Mouse (Mus musculus) cortical plate, adult 2 months (tissue): ENCODE data around the gene Dcbld2. TPM values are rescaled to one million over a fixed set of nuclear protein-coding genes. Genes with fewer than 3 reads are reported as not detected.
"Not testable (repeated sequence)": the region's sequence is repeated elsewhere in the genome, so short reads cannot be mapped to it uniquely, and the experiment has no call there.

Source experiments
- H3K27ac ChIP-seq: fragments of 200-500 bp; 2 replicates; pipeline ENCODE4 v1.5.1; 2012; ENCODE audit warnings: low read length, control low read depth, inconsistent platforms; ENCODE audit not compliant: insufficient read depth
- H3K4me1 ChIP-seq: fragments of 200-500 bp; 2 replicates; pipeline ENCODE4 v1.6.1; 2011; ENCODE audit warnings: low read length; ENCODE audit not compliant: control insufficient read depth, insufficient read depth
- H3K4me3 ChIP-seq: fragments of 200-500 bp; 2 replicates; pipeline ENCODE4 v1.5.1; 2011; ENCODE audit warnings: mild to moderate bottlenecking, low read length, control low read depth; ENCODE audit not compliant: insufficient read depth
- CTCF ChIP-seq: fragments of 200-500 bp; IDR thresholded peaks from 2 replicates; pipeline ENCODE4 v1.5.1; 2011; ENCODE audit warnings: mild to moderate bottlenecking, control low read depth, low read length; ENCODE audit not compliant: insufficient read depth; ENCODE audit errors: extremely low read depth
- POLR2A ChIP-seq: fragments of 200-500 bp; IDR thresholded peaks from 2 replicates; pipeline ENCODE4 v1.6.1; 2011; ENCODE audit warnings: mild to moderate bottlenecking, low read length, control low read depth; ENCODE audit not compliant: insufficient read depth; ENCODE audit errors: extremely low read depth
- polyA plus RNA-seq: library from polyadenylated mRNA; depleted of rRNA; stranded (reverse); fragments of >200 nt; gene quantifications from 2 replicates; pipeline ENCODE4 v1.2.3, GENCODE M21; 2012

Gene Dcbld2
- polyA plus RNA-seq, 1 experiment = 20.2 TPM

DNA sequence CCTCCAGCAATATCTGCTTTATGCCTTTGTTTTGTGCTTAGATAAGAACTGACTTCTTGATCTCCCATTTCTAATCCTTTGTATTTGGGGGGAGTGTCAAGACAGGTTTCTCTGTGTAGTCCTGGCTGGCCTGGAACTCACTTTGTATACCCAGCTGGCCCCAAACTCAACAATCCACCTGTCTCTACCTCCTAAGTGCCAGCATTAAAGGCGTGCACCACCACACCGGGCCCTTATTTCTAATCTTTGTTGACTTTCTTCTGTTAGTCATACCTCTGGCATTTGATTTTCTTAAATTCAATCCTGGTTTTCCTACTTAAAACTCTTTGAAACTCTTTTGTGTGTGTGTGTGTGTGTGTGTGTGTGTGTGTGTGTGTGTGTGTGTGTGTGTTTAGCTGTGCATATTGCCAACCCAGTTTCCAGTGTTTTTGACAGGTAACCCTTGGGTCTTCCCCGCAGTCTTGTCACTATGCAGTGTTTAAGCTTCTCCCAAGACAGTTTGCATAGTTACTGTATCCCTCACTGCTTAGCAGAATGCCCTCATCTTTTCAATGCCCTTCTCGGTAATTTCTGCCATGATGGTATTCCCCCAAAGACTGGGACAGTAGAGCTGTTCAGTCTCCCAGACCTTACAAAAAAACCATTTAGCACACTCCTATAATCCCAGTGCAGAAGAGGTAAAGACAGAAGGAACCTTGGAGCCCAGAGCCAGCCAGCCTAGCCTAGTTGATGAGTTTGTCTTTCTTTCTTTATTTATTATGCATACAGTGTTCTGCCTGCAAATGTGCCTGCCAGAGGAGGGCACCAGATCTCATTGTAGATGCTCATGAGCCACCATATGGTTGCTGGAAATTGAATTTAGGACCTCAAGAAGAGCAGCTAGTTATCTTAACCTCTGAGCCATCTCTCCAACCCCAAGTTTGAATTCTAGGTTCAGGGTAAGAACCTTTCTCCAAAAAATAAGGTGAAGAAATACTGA lies 38.3 kb downstream of the Dcbld2 start:
- TF ChIP-seq CTCF = peak; percentile 28; the same call in 1 of the 2 replicates
- no peak for TF ChIP-seq POLR2A
- no peaks in the 10 kb centered on the region for H3K4me1 ChIP-seq

GRCm38 (mm10) chr16:58449073-58449472 lies 40.8 kb downstream of the Dcbld2 start:
- TF ChIP-seq POLR2A = no peak
- no peak overlapping the region for H3K27ac ChIP-seq
- no peak overlapping the region for H3K4me3 ChIP-seq
- no peaks in the 10 kb centered on the region; the same call in 1 of the 2 replicates for H3K4me1 ChIP-seq

More for the DNA sequence above, 38.3 kb downstream of the Dcbld2 start:
- Histone ChIP-seq H3K27ac (no peak overlapping the region), H3K4me3 (no peak overlapping the region)

DNA sequence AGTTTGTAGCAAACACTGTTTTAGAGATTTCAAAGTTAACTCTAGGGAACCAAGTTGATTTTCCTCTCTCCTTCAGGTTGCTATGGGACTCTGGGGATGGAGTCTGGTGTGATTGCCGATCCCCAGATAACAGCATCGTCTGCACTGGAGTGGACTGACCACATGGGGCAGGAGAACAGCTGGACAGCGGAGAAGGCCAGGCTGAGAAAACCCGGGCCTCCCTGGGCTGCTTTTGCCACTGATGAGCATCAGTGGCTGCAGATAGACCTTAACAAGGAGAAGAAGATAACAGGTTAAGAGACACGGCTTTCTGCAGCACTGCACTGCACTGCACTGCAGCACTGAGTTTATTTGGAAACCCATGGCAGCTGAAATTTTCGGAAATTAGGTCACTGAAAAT lies 42.4 kb downstream of the Dcbld2 start:
- Histone ChIP-seq H3K27ac (no peak overlapping the region), H3K4me1 (no peaks in the 10 kb centered on the region; the same call in 1 of the 2 replicates), H3K4me3 (no peak overlapping the region)
- no peak for TF ChIP-seq CTCF
- TF ChIP-seq POLR2A = no peak

DNA sequence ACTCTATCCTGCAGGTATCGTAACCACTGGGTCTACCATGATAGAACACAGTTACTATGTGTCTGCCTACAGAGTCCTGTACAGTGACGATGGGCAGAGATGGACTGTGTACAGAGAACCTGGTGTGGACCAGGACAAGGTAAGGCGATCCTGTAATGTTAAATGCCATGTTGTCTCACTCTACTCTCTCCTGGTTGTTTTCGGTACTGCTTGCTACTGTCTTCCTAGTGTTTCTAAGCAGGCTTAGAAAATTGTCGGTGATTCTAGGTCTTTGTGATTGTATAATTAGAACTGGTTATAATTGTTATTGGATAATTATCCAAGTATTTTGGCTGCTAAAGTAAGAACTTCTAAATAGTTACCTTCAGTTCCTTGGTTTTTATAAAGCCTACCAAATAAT lies 43.4 kb downstream of the Dcbld2 start:
- Histone ChIP-seq H3K27ac (no peak overlapping the region), H3K4me3 (no peak overlapping the region), H3K4me1 (no peaks in the 10 kb centered on the region; the same call in 1 of the 2 replicates)
- TF ChIP-seq CTCF = no peak
- TF ChIP-seq POLR2A = no peak

- H3K4me3 ChIP-seq = no peak overlapping the region
- TF ChIP-seq CTCF (no peak), POLR2A (no peak)
- no peaks in the 10 kb centered on the region; the same call in 1 of the 2 replicates for H3K4me1 ChIP-seq
- H3K27ac ChIP-seq = no peak overlapping the region
Observed at GRCm38 (mm10) chr16:58453138-58453537, 44.9 kb downstream of the Dcbld2 start.

GRCm38 (mm10) chr16:58453820-58454219 lies 45.6 kb downstream of the Dcbld2 start:
- H3K4me3 ChIP-seq = no peak overlapping the region
- no peak overlapping the region for H3K27ac ChIP-seq
- no peaks in the 10 kb centered on the region; the same call in 1 of the 2 replicates for H3K4me1 ChIP-seq
- TF ChIP-seq POLR2A = no peak
- TF ChIP-seq CTCF = no peak

DNA sequence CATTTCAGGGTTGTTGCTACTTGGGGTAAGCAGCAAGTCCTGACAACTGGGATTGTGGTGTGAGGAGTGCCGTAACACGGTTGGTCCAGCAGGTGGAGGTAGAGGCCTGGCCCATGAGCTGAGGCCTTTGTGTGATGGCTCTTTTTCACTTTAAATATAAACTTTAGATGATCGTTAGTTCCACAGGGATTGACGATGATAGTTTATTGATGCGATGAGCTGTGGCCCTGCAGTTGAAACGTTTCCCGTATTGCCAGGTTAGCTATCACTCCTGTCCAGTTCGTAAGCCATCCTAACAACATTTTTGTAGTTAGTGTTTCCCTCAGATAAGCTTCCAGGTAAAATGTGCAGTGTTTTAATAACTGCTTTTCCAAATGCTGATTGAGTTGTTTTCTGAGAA lies 46.4 kb downstream of the Dcbld2 start:
- H3K27ac ChIP-seq = no peak overlapping the region
- H3K4me1 ChIP-seq = no peaks in the 10 kb centered on the region; the same call in 1 of the 2 replicates
- no peak overlapping the region for H3K4me3 ChIP-seq
- TF ChIP-seq CTCF (peak; percentile 92), POLR2A (no peak)

DNA sequence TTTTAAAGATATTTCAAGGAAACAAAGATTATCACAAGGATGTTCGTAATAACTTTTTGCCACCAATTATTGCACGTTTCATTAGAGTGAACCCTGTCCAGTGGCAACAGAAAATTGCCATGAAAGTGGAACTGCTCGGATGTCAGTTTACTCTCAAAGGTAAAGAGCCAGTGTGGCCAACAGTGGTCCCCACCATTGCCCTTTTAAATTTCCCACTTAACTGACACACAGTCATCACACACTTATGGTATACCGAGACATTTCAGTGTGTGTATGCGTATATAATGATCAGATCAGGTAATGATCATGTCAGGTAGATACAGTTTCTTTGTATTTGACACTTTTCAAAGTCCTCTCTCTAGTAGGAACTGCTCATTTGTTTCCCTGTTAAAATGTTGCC lies 46.9 kb downstream of the Dcbld2 start:
- Histone ChIP-seq H3K4me1 (no peaks in the 10 kb centered on the region; the same call in 1 of the 2 replicates), H3K27ac (no peak overlapping the region), H3K4me3 (no peak overlapping the region)
- TF ChIP-seq POLR2A = no peak
- no peak for TF ChIP-seq CTCF

DNA sequence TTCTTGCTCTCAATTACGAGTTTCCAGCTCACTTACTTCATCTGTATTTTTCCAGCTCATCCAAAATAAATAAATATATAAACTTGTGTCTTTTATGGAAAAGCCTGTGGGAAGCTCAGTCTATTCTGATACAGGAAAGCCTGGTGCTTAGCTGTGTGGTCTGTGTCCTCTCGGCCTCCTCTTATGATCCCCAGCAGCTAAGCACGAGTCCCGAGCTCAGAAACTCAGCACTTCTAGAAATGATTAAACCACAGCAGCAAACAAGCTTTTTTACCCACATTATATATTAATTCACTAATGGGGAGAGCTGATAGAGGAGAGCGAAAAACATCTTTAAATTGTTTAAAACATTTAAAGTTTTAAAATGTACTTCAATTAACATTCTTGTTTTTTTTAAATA lies 48.2 kb downstream of the Dcbld2 start:
- no peaks in the 10 kb centered on the region; the same call in 1 of the 2 replicates for H3K4me1 ChIP-seq
- TF ChIP-seq POLR2A (no peak), CTCF (no peak)
- no peak overlapping the region for H3K4me3 ChIP-seq
- H3K27ac ChIP-seq = no peak overlapping the region

DNA sequence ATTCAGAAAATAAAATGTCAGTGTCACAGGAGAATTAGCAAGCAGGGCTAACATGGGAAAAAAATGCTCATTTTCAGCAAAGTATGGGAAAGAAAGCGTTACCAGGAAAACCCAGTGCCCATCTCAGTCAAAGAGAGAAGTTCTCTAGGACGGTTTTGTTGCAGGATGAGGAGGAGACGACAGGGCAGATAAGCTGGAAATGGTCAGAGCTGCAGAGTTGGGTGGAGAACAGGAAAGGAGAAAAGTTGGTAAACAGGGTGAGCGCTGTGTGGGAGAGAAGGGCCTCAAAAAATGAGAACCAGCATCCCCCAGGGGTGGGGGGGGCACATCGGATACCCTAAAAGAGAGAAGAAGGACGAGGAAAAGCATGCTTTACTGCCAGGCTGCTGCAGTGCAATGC lies 48.7 kb downstream of the Dcbld2 start:
- TF ChIP-seq CTCF (no peak), POLR2A (no peak)
- Histone ChIP-seq H3K4me3 (no peak overlapping the region), H3K4me1 (no peaks in the 10 kb centered on the region; the same call in 1 of the 2 replicates), H3K27ac (no peak overlapping the region)

DNA sequence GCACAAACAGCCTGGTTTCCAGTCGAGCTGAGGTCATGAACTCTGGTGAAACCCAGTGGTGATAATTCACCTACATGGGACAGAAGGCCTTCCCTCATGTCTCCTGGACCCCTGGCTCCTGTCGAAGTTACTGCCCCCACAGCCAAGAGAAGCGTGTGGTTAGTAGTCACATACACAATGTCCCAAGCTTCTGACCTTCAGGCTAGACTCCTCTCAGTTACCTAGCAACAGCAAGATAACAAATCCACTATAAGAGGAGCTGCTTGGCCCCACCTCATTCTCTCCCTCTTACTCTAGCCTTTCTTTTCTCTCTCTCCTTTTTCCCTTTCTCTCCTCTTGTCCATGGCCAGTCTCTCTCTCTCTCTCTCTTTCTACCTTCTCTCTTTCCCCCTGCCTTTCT lies 51.7 kb downstream of the Dcbld2 start:
- H3K27ac ChIP-seq, H3K4me1 ChIP-seq, H3K4me3 ChIP-seq: not testable (repeated sequence)
